Mouse (Mus musculus) small intestine, adult 2 months (tissue): ENCODE results near the gene Hcn1.

Experiments
- CTCF ChIP-seq: fragments of 200-500 bp; IDR thresholded peaks from 2 replicates; pipeline ENCODE4 v1.5.1; 2012; ENCODE audit warnings: low read depth, mild to moderate bottlenecking, control low read depth, inconsistent platforms, low read length, moderate library complexity, mixed read lengths; ENCODE audit not compliant: insufficient replicate concordance, insufficient read length; ENCODE audit errors: extremely low read depth
- POLR2A ChIP-seq: fragments of 200-500 bp; IDR thresholded peaks from 2 replicates; pipeline ENCODE4 v1.6.1; 2012; ENCODE audit warnings: low read depth, mild to moderate bottlenecking, control low read depth, inconsistent platforms, low read length, moderate library complexity

DNA sequence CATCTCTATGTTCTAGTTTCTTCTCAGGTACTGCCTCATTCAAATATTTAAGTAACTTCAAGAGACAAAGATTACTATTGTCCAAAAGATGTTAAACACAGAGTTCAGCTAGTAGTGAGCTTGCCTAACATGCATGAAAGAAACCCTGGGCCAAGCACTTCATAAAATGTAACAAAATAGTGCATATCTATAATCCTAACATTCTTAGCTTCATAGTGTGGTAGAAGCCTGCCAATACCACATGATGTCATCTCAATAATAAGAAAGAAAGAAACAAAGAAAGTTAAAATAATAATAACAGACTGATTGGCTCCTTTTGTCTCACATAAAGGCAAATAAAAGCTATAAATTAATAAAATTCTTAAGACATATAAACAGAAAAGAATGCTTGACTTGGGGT is 103.5 kb downstream of the Hcn1 start:
- no peak for TF ChIP-seq CTCF
- no peak for TF ChIP-seq POLR2A
